ENCODE assay signal across 8 mouse cellular contexts in the genomic region with DNA sequence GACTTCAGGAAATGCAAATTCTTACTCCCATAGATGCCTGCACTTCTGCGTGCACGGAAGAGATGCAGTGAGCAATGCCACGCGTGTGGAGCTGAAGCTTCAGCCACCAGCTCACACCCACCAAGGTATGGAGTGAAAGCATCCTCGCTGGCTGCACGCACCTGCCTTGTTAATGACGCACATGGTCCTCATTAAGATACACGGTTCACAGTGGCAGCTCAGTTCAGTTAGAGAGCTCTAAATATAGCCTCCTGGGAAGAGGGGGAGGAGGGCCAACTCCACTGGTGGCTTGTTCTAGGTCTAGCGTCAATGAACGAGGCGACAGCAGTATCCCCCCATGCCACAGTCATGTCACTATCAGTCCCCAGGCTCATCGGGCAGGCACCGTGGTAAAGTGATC.
DNase-seq lines count a peak whose midpoint lies in the region; ATAC-seq and TF ChIP-seq lines count a peak whose summit lies in the region.
"Had no signal": no experiment of that assay in that cellular context is flagged by ENCODE, and none has a peak within 500 bp of the region (broad histone marks: within the 10 kb centered on the region; RNA-seq: fewer than 3 reads in every experiment).

No protein-coding gene starts in this region.

- H3K27me3 ChIP-seq in midbrain, embryonic 16.5 days (ENCODE audit: control insufficient read depth, insufficient read depth, low read depth, low read length) = no peaks in the 10 kb centered on the region
- H3K27me3 ChIP-seq in midbrain, embryonic 14.5 days (ENCODE audit: control insufficient read depth, insufficient read depth, low read length) = no peaks in the 10 kb centered on the region
- no peaks in the 10 kb centered on the region for H3K27me3 ChIP-seq in heart, embryonic 14.5 days (ENCODE audit: control insufficient read depth, insufficient read depth, low read length)
- peaks cover 36% of the 10 kb centered on the region for H3K27me3 ChIP-seq in limb, embryonic 13.5 days

- no peak for TF ChIP-seq CTCF in gastrocnemius, adult 2 months (IDR thresholded peaks at IDR 0.05)

- peaks cover 8% of the 10 kb centered on the region for H3K4me1 ChIP-seq in midbrain, embryonic 16.5 days (ENCODE audit: control insufficient read depth, insufficient read depth, low read length)
- peaks cover 15% of the 10 kb centered on the region; the same call in 1 of the 2 replicates for H3K4me1 ChIP-seq in midbrain, embryonic 14.5 days (ENCODE audit: control insufficient read depth, insufficient read depth, low read length)
- H3K4me1 ChIP-seq in heart, embryonic 14.5 days (ENCODE audit: control insufficient read depth in 2 of 2, insufficient read depth in 2 of 2, low read length in 2 of 2) = peaks cover 28 to 60% of the 10 kb centered on the region in 2 experiments
- peaks cover 42% of the 10 kb centered on the region for H3K4me1 ChIP-seq in limb, embryonic 13.5 days

- no peaks in the 10 kb centered on the region for H3K9me3 ChIP-seq in midbrain, embryonic 16.5 days (replicated peaks; ENCODE audit: control insufficient read depth, low read length, poor library complexity, severe bottlenecking)
- no peaks in the 10 kb centered on the region for H3K9me3 ChIP-seq in midbrain, embryonic 14.5 days (ENCODE audit: control insufficient read depth, low read length)
- H3K9me3 ChIP-seq in heart, embryonic 14.5 days (ENCODE audit: control insufficient read depth, low read length) = no peaks in the 10 kb centered on the region
- H3K9me3 ChIP-seq in limb, embryonic 13.5 days = no peaks in the 10 kb centered on the region

- no peak overlapping the region for H3K4me2 ChIP-seq in midbrain, embryonic 16.5 days (ENCODE audit: low read length)
- no peak overlapping the region for H3K4me2 ChIP-seq in midbrain, embryonic 14.5 days (ENCODE audit: low read length)
- peak overlapping the region; percentile 54 for H3K4me2 ChIP-seq in heart, embryonic 14.5 days (ENCODE audit: low read length)
- peak overlapping the region; percentile 19 for H3K4me2 ChIP-seq in limb, embryonic 13.5 days (replicated peaks)
- H3K4me2 ChIP-seq: midbrain, embryonic 11.5 days had no signal

- intact Hi-C loops in gastrocnemius, adult 2 months (cut with DNase I) = loop anchor here (5.0 kb wide), 2 partner anchors 35 to 130 kb away; partner anchors contain the start of gene Slco3a1
- intact Hi-C loops in gastrocnemius, postnatal 14 days (cut with DNase I; ENCODE audit: low total_unique reads) = no loop called here

- peak; percentile 60 for DNase-seq in gastrocnemius, adult 2 months
- no peak for DNase-seq in gastrocnemius, postnatal 14 days
- no peak for DNase-seq in midbrain, embryonic 14.5 days
- no peak for DNase-seq in adrenal gland, postnatal 36 days

- H3K27ac ChIP-seq in gastrocnemius, adult 2 months = peak overlapping the region; percentile 80
- H3K27ac ChIP-seq in midbrain, embryonic 16.5 days (ENCODE audit: low read length) = 0 out of 2 replicates have a peak overlapping the region, but pooled peaks have one; percentile 43
- H3K27ac ChIP-seq in midbrain, embryonic 14.5 days (replicated peaks; ENCODE audit: low read depth, low read length) = no peak overlapping the region
- H3K27ac ChIP-seq in heart, embryonic 14.5 days (replicated peaks in 1 of 2; ENCODE audit: control insufficient read depth in 1 of 2, insufficient read depth in 1 of 2, low read depth in 2 of 2, low read length in 2 of 2) = peak overlapping the region; percentile 64 to 81
- no peak overlapping the region for H3K27ac ChIP-seq in limb, embryonic 13.5 days

- WGBS in midbrain, embryonic 16.5 days = 61% methylated on average over 13 of the region's 13 CpGs
- WGBS in midbrain, embryonic 14.5 days = 71% methylated on average over 13 of the region's 13 CpGs
- 24% methylated on average over 13 of the region's 13 CpGs for WGBS in heart, embryonic 14.5 days
- WGBS in limb, embryonic 13.5 days = 25% methylated on average over 13 of the region's 13 CpGs

- peak overlapping the region; percentile 23 for H3K4me3 ChIP-seq in gastrocnemius, adult 2 months
- H3K4me3 ChIP-seq in midbrain, embryonic 16.5 days (ENCODE audit: low read depth, low read length) = no peak overlapping the region
- H3K4me3 ChIP-seq in midbrain, embryonic 14.5 days (replicated peaks; ENCODE audit: low read depth, low read length) = no peak overlapping the region
- peak overlapping the region in 1 of 2 experiments; percentile 13; a peak in 1 of 4 replicates for H3K4me3 ChIP-seq in heart, embryonic 14.5 days (ENCODE audit: control insufficient read depth in 1 of 2, insufficient read depth in 1 of 2, low read depth in 1 of 2, low read length in 2 of 2)
- H3K4me3 ChIP-seq in limb, embryonic 13.5 days = no peak overlapping the region

- ATAC-seq in midbrain, embryonic 16.5 days = peak; percentile 53; the same call in 1 of the 2 replicates
- no peak for ATAC-seq in midbrain, embryonic 14.5 days (ENCODE audit: low FRiP score, low TSS enrichment)
- ATAC-seq in heart, embryonic 14.5 days (ENCODE audit: insufficient number of reproducible peaks, insufficient read depth, low FRiP score, low read depth) = peak; percentile 55
- no peak for ATAC-seq in limb, embryonic 13.5 days (ENCODE audit: low FRiP score, low read depth)

- no peaks in the 10 kb centered on the region for H3K36me3 ChIP-seq in midbrain, embryonic 16.5 days (ENCODE audit: control insufficient read depth, insufficient read depth, low read length)
- no peaks in the 10 kb centered on the region for H3K36me3 ChIP-seq in midbrain, embryonic 14.5 days (ENCODE audit: control insufficient read depth, insufficient read depth, low read length)
- no peaks in the 10 kb centered on the region for H3K36me3 ChIP-seq in heart, embryonic 14.5 days (ENCODE audit: control insufficient read depth, insufficient read depth, low read length)
- H3K36me3 ChIP-seq in limb, embryonic 13.5 days = no peaks in the 10 kb centered on the region

- H3K9ac ChIP-seq in midbrain, embryonic 16.5 days (ENCODE audit: low read depth, low read length) = no peak overlapping the region
- no peak overlapping the region for H3K9ac ChIP-seq in midbrain, embryonic 14.5 days (replicated peaks; ENCODE audit: low read length)
- H3K9ac ChIP-seq in heart, embryonic 14.5 days (ENCODE audit: low read length) = peak overlapping the region; percentile 41
- H3K9ac ChIP-seq in limb, embryonic 13.5 days = no peak overlapping the region

Comparison
In these comparisons a context has a peak if more than half of its experiments do, and no peak if none do; other contexts are left out.
1. H3K27ac ChIP-seq: peak in gastrocnemius, adult 2 months (single experiment), midbrain, embryonic 16.5 days (single experiment) and heart, embryonic 14.5 days (2 of 2); none in midbrain, embryonic 14.5 days (single experiment) and limb, embryonic 13.5 days (single experiment).
2. ATAC-seq: peak in midbrain, embryonic 16.5 days (single experiment) and heart, embryonic 14.5 days (single experiment); none in midbrain, embryonic 14.5 days (single experiment) and limb, embryonic 13.5 days (single experiment).
3. H3K4me2 ChIP-seq: peak in heart, embryonic 14.5 days (single experiment) and limb, embryonic 13.5 days (single experiment); none in midbrain, embryonic 16.5 days (single experiment) and midbrain, embryonic 14.5 days (single experiment).